Mouse (Mus musculus): Measurements from ENCODE around the gene Trank1.

- peak; percentile 69 for TF ChIP-seq CTCF (IDR thresholded peaks at IDR 0.05)
- no peak for TF ChIP-seq POLR2A (IDR thresholded peaks at IDR 0.05; ENCODE audit: insufficient read depth, low read depth, low read length)
Measured at GRCm38 (mm10) chr9:111314219-111314618, 2.7 kb downstream of the Trank1 start.

Measured in heart, adult 2 months (tissue).